Mouse (Mus musculus): ENCODE measurements around the gene Nfia.

DNA sequence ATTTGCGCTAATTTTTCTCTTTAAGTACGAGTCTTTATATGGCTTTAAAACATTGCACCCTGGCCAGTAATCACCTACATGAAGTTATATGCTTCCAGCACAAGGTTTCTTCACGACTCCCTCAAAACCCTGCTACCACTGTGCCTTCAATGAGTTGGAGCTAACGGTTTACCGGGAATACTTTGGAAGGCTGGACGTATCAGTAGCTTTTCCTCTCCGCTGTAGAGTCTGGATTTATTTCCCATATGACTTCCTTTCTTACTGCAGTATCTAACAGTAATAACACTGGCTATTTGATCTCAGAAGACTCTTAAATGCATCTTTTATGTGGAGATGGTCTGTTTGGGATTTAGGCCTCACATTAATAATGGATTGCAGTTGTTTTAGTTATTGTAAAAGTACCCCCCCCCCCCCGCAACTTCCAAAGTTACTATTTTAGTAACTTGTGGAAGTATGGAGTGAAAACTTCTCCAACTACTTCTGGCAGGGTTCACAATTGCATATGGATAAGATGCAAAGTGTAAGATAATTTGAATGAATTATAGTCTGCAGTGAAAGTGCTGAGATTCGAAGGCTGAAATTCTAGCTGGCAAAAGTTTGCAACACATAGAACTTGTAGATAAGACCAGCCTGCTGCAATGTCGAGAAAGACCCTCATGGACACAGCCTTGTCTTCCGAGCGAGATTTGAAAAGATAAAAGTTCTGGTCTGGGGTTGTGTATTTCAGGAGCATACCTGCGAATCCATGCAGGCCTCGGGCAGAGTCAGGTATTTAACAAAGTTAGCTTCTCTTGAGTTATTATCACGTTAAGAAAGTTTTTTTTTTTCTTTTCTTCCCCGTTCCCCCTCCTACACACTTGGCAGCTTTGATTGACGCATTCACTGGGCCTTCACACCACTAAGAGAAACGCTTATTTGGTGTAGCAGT lies 6.7 kb downstream of the Nfia start:
- TF ChIP-seq CTCF (IDR thresholded peaks at IDR 0.05; ENCODE audit: borderline replicate concordance, insufficient read depth, low read depth, low read length), result no peak
- TF ChIP-seq POLR2A (IDR thresholded peaks at IDR 0.05; ENCODE audit: borderline replicate concordance, insufficient read depth, low read length), result no peak
